Mouse (Mus musculus) heart, adult 2 months (tissue): ENCODE measurements around the gene Lin7a.

ENCODE experiments used
- CTCF ChIP-seq: fragments of 200-600 bp; IDR thresholded peaks from 2 replicates; pipeline ENCODE4 v1.8.1; 2022; ENCODE audit warnings: antibody characterized with exemption, mild to moderate bottlenecking, moderate library complexity
- EP300 ChIP-seq: fragments of 200-500 bp; IDR thresholded peaks from 2 replicates; pipeline ENCODE4 v1.6.1; 2011; ENCODE audit warnings: low read depth, low read length, control low read depth; ENCODE audit not compliant: insufficient read depth

- TF ChIP-seq EP300 (no peak), CTCF (no peak)
Observed at GRCm38 (mm10) chr10:107223821-107224220, 47.7 kb upstream of the Lin7a start.
